Mouse (Mus musculus): Measurements from ENCODE around the gene Rasl11b. TPM values are rescaled to one million over a fixed set of nuclear protein-coding genes. Genes with fewer than 3 reads are reported as not detected.

Rasl11b gene
- total RNA-seq, 2 experiments from 2014 or later: 71.9 to 73.4 TPM

DNA sequence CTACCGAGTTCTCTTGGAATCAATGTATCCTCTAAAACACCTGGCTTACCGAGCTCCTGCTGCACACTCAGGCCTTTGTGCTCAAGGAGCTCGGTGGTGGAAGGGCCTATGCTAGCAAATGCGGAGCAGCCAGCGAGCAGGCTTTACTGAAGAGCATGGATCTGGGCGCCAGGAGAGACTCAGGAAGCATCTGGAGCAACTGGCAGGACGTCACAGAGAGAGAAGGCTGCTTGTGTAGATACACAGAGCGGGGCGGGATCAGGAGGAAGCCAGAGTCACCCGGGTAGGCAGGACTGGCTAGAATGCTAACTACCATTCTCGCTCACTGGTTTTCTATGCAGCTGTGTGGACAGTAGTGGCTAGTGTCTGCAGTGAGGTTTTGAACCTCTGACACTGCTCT is 16.3 kb downstream of the Rasl11b start:
- no peak for DNase-seq

DNA sequence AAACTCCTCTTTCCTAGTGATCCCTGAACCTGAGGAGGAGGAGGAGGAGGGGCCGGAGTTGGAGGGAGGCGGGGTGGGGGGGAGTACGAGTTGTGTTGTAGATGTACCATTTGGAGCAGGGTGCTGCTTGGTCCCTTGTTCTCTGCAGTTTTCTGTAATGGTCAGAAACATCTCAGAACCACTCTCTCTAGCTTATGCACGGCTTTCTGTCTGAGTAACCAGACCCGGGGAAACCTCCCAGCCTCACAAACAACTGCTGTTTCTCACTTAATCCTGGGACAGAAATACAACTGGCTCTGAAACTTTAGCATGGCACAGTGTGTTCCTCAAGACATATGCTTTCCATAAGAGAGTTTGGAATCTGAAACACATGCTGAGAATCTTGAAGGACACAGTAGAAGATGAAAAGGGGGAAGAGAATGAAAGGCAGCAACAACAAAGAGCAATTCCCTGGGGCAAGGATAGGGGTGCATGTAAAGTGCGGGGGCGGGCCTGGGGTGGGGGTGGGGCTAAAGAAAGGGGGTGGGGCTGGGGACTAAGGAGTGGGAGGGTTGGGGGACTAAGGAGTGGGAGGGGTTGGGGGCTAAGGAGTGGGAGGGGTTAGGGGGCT is 19.5 kb downstream of the Rasl11b start:
- DNase-seq: no peak

GRCm38 (mm10) chr5:74215125-74215524 is 20.0 kb downstream of the Rasl11b start:
- DNase-seq: no peak

DNA sequence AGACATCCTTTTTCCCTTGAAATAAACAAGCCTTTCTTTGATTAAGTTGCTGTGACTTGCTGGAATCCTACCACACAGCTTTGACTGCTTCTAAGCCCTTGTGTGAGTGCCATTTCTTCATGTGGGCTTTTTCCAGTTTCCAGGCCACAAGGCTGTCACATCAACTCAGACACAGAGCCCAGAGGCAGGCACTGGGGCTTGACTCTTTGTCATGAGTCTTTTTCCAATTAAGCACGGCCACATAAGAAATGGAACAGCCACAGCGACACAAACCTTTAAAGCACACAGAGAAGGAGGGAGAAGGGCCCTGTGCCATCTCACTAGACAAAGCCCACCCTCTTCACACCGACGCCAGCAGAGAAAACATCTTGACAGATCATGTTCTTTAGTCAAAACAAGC is 23.4 kb downstream of the Rasl11b start:
- DNase-seq: no peak

DNA sequence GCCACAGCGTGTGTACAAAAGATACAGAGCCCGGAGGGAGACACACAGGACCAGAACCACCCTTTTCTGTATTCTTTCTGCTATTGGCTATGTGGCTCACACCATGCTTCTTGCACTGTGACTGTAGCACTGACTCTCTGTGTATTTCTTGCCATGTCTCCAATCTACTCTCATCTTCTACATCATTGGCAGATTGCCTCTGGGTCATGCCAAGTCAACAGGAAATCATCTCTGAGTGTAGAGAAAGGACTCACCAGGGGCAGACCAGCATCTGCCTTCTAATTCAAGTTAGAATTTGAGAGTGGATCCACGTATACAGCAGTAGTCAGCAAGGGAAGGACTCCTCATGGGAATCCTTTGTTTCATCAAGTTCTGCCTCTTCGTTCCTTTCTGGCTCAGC is 27.5 kb downstream of the Rasl11b start:
- DNase-seq: no peak

DNA sequence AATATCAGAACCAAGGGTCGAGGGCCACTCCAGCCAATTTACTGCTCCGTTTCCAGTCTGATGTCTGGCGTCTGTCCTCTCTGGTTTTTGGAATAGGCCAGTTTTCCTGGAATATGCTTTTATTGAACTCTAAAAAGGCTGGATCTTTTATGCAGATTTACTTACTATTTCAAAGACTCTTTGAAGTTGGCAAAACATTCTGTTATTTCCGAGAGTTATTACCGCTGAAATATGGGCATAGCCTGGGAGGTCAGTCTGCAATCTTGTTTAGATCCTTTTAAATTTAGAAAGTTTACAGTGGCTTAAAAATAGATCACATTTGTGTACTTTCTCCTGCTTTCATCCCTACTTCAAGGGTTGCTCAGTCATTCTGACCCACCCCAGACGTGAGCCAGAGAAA is 29.4 kb downstream of the Rasl11b start:
- no peak for DNase-seq

DNA sequence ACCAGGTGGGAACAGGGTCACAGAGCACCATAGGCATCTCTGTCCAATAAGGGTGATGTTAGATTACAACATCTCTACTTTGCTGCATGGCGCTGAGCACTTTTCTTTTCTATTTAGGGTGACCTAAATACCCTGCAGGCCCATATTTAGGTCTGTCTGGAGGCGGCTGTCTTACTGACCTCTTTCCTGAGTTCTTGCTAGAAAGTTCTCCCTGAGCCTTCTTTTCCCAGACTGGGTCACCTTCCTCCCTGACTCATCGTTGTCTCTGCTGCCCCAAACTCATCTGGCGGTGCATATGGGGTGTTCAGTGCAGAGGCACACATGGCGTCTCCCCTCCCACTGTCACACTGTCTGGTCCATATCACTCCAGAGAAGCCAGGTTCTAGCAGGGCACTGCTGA is 31.1 kb downstream of the Rasl11b start:
- DNase-seq: no peak

DNA sequence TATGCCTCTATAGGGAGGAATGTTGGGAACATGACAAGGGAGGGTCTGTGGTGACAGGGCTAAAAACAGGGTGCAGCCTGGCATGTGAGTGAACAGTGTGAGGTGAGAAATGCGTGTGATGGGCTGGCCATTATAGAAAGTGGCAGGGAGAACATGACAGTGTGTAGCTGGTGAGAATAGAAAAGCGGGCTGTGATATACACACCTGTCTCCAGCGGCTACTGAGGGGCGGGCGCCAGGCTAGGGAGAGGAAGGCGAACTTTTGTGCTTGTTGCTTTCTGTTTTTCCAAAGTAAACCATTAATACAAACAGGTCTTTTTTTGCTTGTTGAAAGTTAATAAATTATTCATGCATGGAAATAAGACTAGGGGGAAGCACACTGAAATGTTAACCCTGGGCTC is 32.3 kb downstream of the Rasl11b start:
- DNase-seq: no peak

DNA sequence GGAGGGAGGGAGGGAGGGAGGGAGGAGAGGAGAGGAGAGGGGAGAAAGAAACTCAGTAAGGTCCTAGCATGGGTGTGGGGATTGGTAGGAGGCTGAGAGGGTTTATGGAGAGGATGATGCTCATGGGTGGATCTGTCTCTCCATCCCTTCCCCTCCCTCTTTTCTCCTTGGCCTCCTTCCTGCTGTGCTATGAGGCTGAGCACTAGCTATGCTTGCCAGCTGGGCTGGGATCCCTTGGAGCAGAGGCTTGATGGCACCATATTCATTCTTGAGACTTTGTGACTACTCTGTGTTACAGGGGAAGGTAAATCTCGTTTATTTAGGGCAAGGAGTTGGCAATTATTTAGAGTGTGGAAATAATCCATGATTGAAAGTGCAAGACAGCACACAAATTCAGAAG is 33.9 kb downstream of the Rasl11b start:
- no peak for DNase-seq

DNA sequence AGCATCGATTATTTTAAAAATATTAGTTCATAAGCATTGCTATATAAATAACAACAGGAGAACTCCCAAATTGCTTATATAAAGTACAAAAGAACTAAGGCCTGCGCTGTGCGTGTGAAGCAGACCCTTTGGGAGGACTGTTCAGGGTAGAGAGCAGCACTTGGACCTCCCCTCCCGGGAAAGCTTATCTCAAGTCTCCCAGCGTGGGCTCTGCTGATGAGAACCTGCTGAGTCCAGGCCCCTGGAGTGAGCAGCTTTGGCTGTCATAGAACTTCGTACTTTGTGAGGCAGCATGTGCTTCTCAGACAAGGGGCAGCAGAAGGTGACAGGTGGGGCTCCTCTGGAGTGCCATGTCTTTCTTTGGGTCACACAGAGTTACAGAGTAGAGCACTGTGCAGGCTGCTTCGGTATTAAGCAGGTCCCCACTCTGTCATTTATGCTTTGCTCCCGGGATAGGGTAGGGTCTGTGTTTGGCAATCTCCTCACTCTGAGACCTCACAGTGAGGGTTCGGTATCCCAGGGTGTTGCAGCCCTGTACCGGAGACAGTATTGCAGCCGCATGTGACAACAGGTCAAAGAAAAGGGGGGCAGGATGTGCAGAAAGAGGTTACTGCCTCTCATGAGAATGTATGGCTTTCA is 34.8 kb downstream of the Rasl11b start:
- no peak for DNase-seq

DNA sequence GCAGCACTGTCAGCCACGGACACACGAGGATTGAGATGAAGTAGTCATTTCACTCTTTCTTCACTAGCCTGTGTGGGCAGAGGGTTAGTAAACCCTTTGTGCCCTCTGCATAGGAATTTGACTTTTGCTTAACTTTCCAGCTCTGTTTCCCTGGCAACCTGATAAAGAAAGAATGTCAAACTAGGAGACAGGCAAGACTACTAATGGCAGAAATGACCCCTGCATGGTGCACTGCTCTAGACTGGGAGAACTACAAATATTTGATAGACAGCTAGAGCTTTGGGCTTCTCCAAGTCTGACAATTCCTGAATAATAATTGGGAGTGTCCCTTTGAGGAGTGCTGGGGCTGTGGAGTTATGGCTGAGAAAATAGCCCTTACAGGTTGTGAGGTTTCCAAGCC is 35.4 kb downstream of the Rasl11b start:
- no peak for DNase-seq

GRCm38 (mm10) chr5:74233808-74234207 is 38.7 kb downstream of the Rasl11b start:
- no peak for DNase-seq

- DNase-seq: no peak
Measured at GRCm38 (mm10) chr5:74239369-74239768, 44.3 kb downstream of the Rasl11b start.

DNA sequence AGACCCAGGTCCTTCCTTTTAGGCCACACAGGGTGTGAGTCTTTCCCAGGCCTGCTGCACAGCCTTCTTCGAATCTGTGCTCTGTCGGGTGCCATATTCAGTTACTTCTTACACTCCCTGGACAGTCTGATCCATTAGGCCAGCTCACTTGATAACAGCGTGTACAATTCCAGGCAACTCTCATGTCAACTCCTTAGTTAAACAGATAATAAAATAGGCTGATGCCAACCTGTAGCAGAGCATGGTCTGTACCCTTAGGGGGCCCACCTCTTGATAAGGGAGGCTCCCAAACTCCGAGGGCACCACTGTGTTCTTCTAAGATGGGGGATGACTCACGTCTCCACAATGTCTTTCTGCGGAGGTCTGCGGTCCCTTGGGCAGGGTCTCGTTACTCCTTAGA is 45.2 kb downstream of the Rasl11b start:
- DNase-seq: no peak

DNA sequence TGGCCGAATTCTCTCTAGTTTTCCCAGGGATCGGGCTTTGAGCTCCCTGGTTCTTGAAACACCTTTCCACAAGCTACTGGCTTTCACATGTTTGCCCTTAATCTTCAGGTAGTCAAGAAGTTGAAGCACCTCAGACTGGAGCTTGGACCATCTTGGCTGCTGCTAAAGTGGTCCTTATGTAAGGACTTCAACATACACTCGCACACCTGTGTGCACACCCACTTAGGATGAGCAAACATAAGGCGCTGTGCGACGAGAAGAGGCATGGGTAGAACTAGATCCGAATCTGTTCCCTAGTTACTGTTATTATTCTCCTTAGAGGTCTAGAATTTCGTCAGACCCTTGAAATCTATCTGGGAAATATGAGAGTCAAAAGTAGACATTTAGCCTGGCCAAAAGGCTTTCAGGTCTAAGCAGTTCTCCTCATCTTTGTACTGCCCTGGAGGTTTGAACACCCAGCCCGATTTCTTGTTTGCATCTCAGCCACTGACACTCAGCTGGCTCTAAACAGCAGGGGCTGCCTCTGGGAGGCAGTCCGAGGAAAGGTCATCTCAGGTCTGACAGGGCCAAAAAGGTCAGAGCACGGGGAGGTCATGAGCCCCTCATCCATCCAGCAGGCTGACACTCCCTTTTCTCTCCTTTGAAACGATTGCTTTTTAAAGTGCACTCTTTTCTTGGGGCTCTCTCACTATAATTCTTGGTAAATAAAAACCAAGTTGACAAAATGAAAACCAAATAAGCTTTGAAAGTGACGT is 46.0 kb downstream of the Rasl11b start:
- DNase-seq: no peak

- no peak for DNase-seq
Measured at GRCm38 (mm10) chr5:74242654-74243053, 47.6 kb downstream of the Rasl11b start.

GRCm38 (mm10) chr5:74244406-74245019 is 49.4 kb downstream of the Rasl11b start:
- no peak for DNase-seq

GRCm38 (mm10) chr5:74245641-74246145 is 50.6 kb downstream of the Rasl11b start:
- DNase-seq: no peak

- DNase-seq: no peak
Measured at GRCm38 (mm10) chr5:74246453-74246852, 51.4 kb downstream of the Rasl11b start.

GRCm38 (mm10) chr5:74246971-74247370 is 51.9 kb downstream of the Rasl11b start:
- DNase-seq: no peak
